ENCODE assay signal across 7 mouse cellular contexts in the genomic region with DNA sequence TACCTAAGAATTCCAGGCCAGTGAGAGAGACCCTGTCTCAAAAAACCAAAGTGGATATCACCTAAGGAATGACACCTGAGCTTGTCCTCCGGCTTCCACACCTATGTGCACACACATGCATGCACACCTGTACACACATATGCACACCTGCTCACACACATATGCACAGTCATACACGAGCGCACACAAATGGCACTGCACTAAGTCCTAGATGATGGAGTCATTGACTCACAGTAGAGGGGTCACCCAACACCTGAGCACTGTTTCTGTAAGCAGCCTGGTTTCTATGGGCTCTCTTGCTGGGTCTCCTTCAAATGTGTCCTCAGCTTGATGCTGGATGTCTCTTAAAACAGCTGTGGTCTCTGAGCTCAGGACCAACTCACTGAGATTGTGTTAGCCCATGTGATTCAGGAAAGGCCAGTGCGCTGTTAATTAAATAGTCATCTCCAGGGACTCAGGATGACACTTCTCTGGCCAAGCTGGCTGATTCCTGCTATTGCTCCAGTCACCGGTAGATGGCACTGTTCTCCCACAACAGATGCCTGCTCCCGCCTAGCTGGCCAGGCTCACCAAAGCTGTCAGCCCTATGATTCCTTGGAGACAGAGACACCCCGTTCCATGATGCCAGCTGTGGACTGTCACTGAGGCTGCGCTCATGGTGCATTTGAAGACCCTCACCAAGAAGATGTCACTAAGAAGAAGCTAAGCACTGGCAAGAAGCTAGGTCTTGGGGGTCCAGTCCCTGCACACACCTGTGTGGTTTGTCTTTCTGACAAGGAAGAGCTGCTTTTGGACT.
DNase-seq lines count a peak whose midpoint lies in the region; ATAC-seq lines count a peak whose summit lies in the region.

No protein-coding gene starts in this region.

- no peak overlapping the region for H3K27ac ChIP-seq in limb, embryonic 10.5 days
- no peak overlapping the region for H3K27ac ChIP-seq in midbrain, embryonic 13.5 days

- peak overlapping the region; percentile 27 for H3K4me3 ChIP-seq in limb, embryonic 10.5 days
- peak overlapping the region; percentile 11 for H3K4me3 ChIP-seq in midbrain, embryonic 13.5 days (replicated peaks)

- no peaks in the 10 kb centered on the region for H3K9me3 ChIP-seq in limb, embryonic 10.5 days (replicated peaks)
- no peaks in the 10 kb centered on the region for H3K9me3 ChIP-seq in midbrain, embryonic 13.5 days

- WGBS in limb, embryonic 10.5 days: 30% methylated on average over 8 of the region's 8 CpGs
- WGBS in midbrain, embryonic 13.5 days: 27% methylated on average over 8 of the region's 8 CpGs

- 0 out of 2 replicates have a peak overlapping the region, but pooled peaks have one; percentile 15 for H3K9ac ChIP-seq in midbrain, embryonic 13.5 days (replicated peaks)

- H3K36me3 ChIP-seq in limb, embryonic 10.5 days: no peaks in the 10 kb centered on the region
- no peaks in the 10 kb centered on the region for H3K36me3 ChIP-seq in midbrain, embryonic 13.5 days

- H3K27me3 ChIP-seq in limb, embryonic 10.5 days (ENCODE audit: low read depth, poor library complexity, severe bottlenecking): no peaks in the 10 kb centered on the region
- H3K27me3 ChIP-seq in midbrain, embryonic 13.5 days: 0 out of 2 replicates have a peak, but pooled peaks cover 3% of the 10 kb centered on the region

- peak overlapping the region; percentile 46 for H3K4me2 ChIP-seq in midbrain, embryonic 13.5 days (replicated peaks)

- H3K4me1 ChIP-seq in limb, embryonic 10.5 days: peaks cover 9% of the 10 kb centered on the region; the same call in 1 of the 2 replicates
- peaks cover 3% of the 10 kb centered on the region; the same call in 1 of the 2 replicates for H3K4me1 ChIP-seq in midbrain, embryonic 13.5 days (replicated peaks)

- peak; percentile 87 for ATAC-seq in midbrain, embryonic 13.5 days

- DNase-seq in adrenal gland, adult 8-10 months: peak; percentile 49
- DNase-seq in embryo, embryonic 9.5 days (ENCODE audit: extremely low spot score): peak; percentile 79
- DNase-seq in heart, adult 11 months: peak; percentile 95
- DNase-seq in kidney, adult 11 months: peak; percentile 56
- DNase-seq in limb, embryonic 10.5 days (ENCODE audit: low spot score): peak; percentile 85
- peak; percentile 51 for DNase-seq in spleen, adult 12 weeks (ENCODE audit: low spot score)
